Mouse (Mus musculus) hindbrain, embryonic 16.5 days (tissue): Measurements from ENCODE around the gene Pdgfa. TPM values are rescaled to one million over a fixed set of nuclear protein-coding genes. Genes with fewer than 3 reads are reported as not detected.

Experiments
- ATAC-seq: fragments of 200-750 bp; cut with Nextera tagmentation; 2 replicates; pipeline ENCODE4 v1.8.0; 2017; ENCODE audit warnings: moderate TSS enrichment, moderate library complexity
- H3K27ac ChIP-seq: fragments of 300-500 bp; sonication (generic); 2 replicates; pipeline ENCODE4 v1.5.1; 2014; ENCODE audit warnings: low read depth, mild to moderate bottlenecking, control low read depth, low read length, moderate library complexity
- H3K27me3 ChIP-seq: fragments of 300-500 bp; sonication (generic); replicated peaks from 2 replicates; pipeline ENCODE4 v1.6.1; 2014; ENCODE audit warnings: low read length; ENCODE audit not compliant: control insufficient read depth, insufficient read depth
- H3K36me3 ChIP-seq: fragments of 300-500 bp; sonication (generic); 2 replicates; pipeline ENCODE4 v1.6.1; 2014; ENCODE audit warnings: mild to moderate bottlenecking, low read length, moderate library complexity, mixed read lengths; ENCODE audit not compliant: control insufficient read depth, insufficient read depth
- H3K4me1 ChIP-seq: fragments of 300-500 bp; sonication (generic); 2 replicates; pipeline ENCODE4 v1.6.1; 2014; ENCODE audit warnings: low read depth, low read length; ENCODE audit not compliant: control insufficient read depth, insufficient read depth
- H3K4me2 ChIP-seq: fragments of 300-500 bp; sonication (generic); 2 replicates; pipeline ENCODE4 v1.6.1; 2014; ENCODE audit warnings: mild to moderate bottlenecking, low read length, control low read depth, moderate library complexity
- H3K4me3 ChIP-seq: fragments of 300-500 bp; sonication (generic); 2 replicates; pipeline ENCODE4 v1.5.1; 2014; ENCODE audit warnings: mild to moderate bottlenecking, low read length, control low read depth, moderate library complexity
- H3K9ac ChIP-seq: fragments of 300-500 bp; sonication (generic); 2 replicates; pipeline ENCODE4 v1.6.1; 2014; ENCODE audit warnings: low read depth, mild to moderate bottlenecking, control low read depth, low read length, moderate library complexity
- H3K9me3 ChIP-seq: fragments of 300-500 bp; sonication (generic); 2 replicates; pipeline ENCODE4 v1.6.1; 2014; ENCODE audit warnings: mild to moderate bottlenecking, low read length, moderate library complexity; ENCODE audit not compliant: control insufficient read depth
- WGBS: fragments of 180-500 bp; shearing (Covaris S2); extraction: QIAGEN DNeasy Blood & Tissue Kit; methylation state at CpG from one replicate; pipeline ENCODE4 v1.1.7; 2014; 5-methylcytosine and 5-hydroxymethylcytosine counted together
- polyA plus RNA-seq: library from polyadenylated mRNA; unstranded; fragments of >200 nt; fragmentation: Nextera tagmentation; extraction: Ambion mirVana; gene quantifications from 2 replicates; pipeline ENCODE4 v1.2.1, GENCODE M21; 2015

Pdgfa gene
- polyA plus RNA-seq, 1 experiment from 2014 or later: 33.4 TPM

GRCm38 (mm10) chr5:138991734-138992133 lies 5.4 kb downstream of the Pdgfa start:
- ATAC-seq: no peak
- Histone ChIP-seq H3K27ac (no peak overlapping the region), H3K4me2 (no peak overlapping the region), H3K27me3 (peaks cover 16% of the 10 kb centered on the region), H3K4me3 (no peak overlapping the region), H3K36me3 (no peaks in the 10 kb centered on the region), H3K9ac (no peak overlapping the region), H3K4me1 (peaks cover 41% of the 10 kb centered on the region), H3K9me3 (no peaks in the 10 kb centered on the region)
- WGBS: 48% methylated on average over 4 of the region's 4 CpGs

DNA sequence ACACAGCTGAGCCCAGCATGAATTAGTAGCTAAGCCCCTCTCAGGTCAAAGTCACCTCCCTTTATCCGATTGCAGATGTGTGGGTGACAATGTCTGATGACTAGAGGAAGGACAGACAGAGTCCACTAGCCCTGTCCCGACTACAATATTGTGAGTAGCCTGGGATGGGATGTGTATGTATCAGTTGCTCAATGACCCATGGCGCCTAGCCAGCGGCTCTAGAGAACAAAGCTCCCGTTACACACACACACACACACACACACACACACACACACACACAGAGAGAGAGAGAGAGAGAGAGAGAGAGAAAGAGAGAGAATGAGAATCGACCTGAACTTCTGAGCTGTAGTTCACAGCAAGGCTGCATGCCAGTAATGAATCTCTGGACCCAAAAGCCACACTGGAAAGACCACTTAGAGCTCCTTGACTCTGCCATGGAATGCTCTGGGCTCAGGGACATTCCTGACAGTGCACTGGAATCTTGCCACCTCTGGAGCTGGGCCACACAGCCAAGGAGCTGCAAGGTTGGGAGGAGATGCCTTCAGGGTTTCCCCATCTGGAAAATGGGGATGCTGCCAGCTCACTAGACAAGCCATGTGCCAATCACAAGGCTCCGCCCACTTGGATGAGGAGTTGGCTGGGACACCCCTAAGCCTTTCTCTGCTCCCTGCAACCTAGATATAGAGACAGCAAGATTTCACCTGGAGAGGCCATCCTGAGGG lies 6.3 kb downstream of the Pdgfa start:
- peaks cover 14% of the 10 kb centered on the region for H3K27me3 ChIP-seq
- WGBS: 59% methylated on average over 7 of the region's 7 CpGs
- H3K27ac ChIP-seq: no peak overlapping the region
- H3K36me3 ChIP-seq: 0 out of 2 replicates have a peak, but pooled peaks cover under 1% of the 10 kb centered on the region
- no peak overlapping the region for H3K9ac ChIP-seq
- ATAC-seq: no peak
- no peak overlapping the region for H3K4me2 ChIP-seq
- H3K9me3 ChIP-seq: no peaks in the 10 kb centered on the region
- peaks cover 35% of the 10 kb centered on the region for H3K4me1 ChIP-seq
- H3K4me3 ChIP-seq: no peak overlapping the region

GRCm38 (mm10) chr5:138989567-138989966 lies 7.6 kb downstream of the Pdgfa start:
- 60% methylated on average over 6 of the region's 6 CpGs for WGBS
- no peak for ATAC-seq
- Histone ChIP-seq H3K4me3 (no peak overlapping the region), H3K27me3 (peaks cover 14% of the 10 kb centered on the region), H3K9me3 (no peaks in the 10 kb centered on the region), H3K4me1 (peaks cover 32% of the 10 kb centered on the region), H3K36me3 (0 out of 2 replicates have a peak, but pooled peaks cover 4% of the 10 kb centered on the region), H3K4me2 (no peak overlapping the region), H3K27ac (no peak overlapping the region), H3K9ac (no peak overlapping the region)

- H3K4me1 ChIP-seq: peaks cover 26% of the 10 kb centered on the region
- peaks cover 14% of the 10 kb centered on the region for H3K27me3 ChIP-seq
- no peak overlapping the region for H3K4me3 ChIP-seq
- H3K36me3 ChIP-seq: 0 out of 2 replicates have a peak, but pooled peaks cover 7% of the 10 kb centered on the region
- no peaks in the 10 kb centered on the region for H3K9me3 ChIP-seq
- no peak for ATAC-seq
- H3K4me2 ChIP-seq: no peak overlapping the region
- H3K9ac ChIP-seq: no peak overlapping the region
- no peak overlapping the region for H3K27ac ChIP-seq
- 31% methylated on average over 9 of the region's 9 CpGs for WGBS
Measured at GRCm38 (mm10) chr5:138988764-138989163, 8.4 kb downstream of the Pdgfa start.

GRCm38 (mm10) chr5:138987994-138988393 lies 9.2 kb downstream of the Pdgfa start:
- 0 out of 2 replicates have a peak, but pooled peaks cover 7% of the 10 kb centered on the region for H3K36me3 ChIP-seq
- no peak overlapping the region for H3K4me2 ChIP-seq
- no peak overlapping the region for H3K27ac ChIP-seq
- WGBS: 62% methylated on average over 10 of the region's 10 CpGs
- peaks cover 14% of the 10 kb centered on the region for H3K27me3 ChIP-seq
- no peak overlapping the region for H3K4me3 ChIP-seq
- no peak for ATAC-seq
- H3K9me3 ChIP-seq: no peaks in the 10 kb centered on the region
- peaks cover 19% of the 10 kb centered on the region for H3K4me1 ChIP-seq
- no peak overlapping the region for H3K9ac ChIP-seq

GRCm38 (mm10) chr5:138981921-138982320 lies 15.2 kb downstream of the Pdgfa start:
- Histone ChIP-seq H3K9ac (no peak overlapping the region), H3K9me3 (no peaks in the 10 kb centered on the region), H3K4me2 (no peak overlapping the region), H3K27ac (no peak overlapping the region), H3K36me3 (peaks cover 11% of the 10 kb centered on the region; the same call in 1 of the 2 replicates), H3K4me1 (no peaks in the 10 kb centered on the region), H3K27me3 (no peaks in the 10 kb centered on the region), H3K4me3 (no peak overlapping the region)
- no peak for ATAC-seq
- whole genome bisulfite sequencing: 88% methylated on average over 7 of the region's 9 CpGs

DNA sequence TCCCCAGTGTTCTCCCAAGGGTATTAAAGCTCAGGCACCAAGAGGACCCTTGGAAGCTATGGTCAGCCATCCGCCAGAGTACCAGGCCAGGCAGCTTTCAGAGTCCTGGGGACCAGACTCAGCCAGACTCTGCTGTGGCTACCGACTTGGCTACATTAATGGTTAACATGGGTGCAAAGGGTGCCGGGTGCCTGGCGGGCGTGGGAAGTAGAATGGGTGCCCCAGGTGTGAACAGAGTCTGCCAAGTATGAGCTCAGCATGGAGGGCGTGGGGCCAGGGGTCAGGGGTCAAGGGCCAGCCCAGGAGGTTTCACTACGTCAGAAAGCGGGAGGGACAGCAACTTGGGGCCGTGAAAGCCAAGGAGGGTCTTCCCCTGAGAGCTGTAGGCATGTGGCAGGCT lies 16.6 kb downstream of the Pdgfa start:
- Histone ChIP-seq H3K27me3 (no peaks in the 10 kb centered on the region), H3K4me3 (no peak overlapping the region), H3K27ac (no peak overlapping the region), H3K36me3 (peaks cover 10% of the 10 kb centered on the region; the same call in 1 of the 2 replicates), H3K4me2 (no peak overlapping the region), H3K4me1 (no peaks in the 10 kb centered on the region), H3K9ac (no peak overlapping the region), H3K9me3 (no peaks in the 10 kb centered on the region)
- 91% methylated on average over 9 of the region's 9 CpGs for WGBS
- ATAC-seq: no peak

- Histone ChIP-seq H3K36me3 (peaks cover 7% of the 10 kb centered on the region; the same call in 1 of the 2 replicates), H3K9me3 (no peaks in the 10 kb centered on the region), H3K27ac (no peak overlapping the region), H3K9ac (no peak overlapping the region), H3K4me2 (no peak overlapping the region), H3K27me3 (no peaks in the 10 kb centered on the region), H3K4me1 (no peaks in the 10 kb centered on the region), H3K4me3 (no peak overlapping the region)
- no peak for ATAC-seq
- 87% methylated on average over 8 of the region's 8 CpGs for WGBS
Measured at GRCm38 (mm10) chr5:138979840-138980239, 17.3 kb downstream of the Pdgfa start.

DNA sequence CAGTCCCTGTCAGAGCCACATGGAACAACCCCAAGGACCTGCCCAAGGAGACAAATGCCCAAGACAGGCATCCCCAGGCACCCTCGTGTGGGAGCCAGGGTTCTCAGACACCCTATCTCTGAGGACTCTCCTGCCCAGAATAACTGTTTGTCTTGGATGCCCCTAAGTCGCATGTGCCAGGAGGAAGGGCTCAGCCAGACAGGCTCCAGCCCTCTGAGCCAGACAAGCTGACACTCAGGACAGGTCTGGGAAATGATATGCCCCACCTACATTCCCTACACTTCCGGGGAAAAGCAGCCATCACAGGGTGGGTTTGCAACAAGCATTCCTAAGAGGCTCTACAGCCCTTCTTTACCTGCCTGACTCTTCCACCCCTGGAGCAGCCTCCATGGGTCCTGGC lies 19.4 kb downstream of the Pdgfa start:
- no peak overlapping the region for H3K27ac ChIP-seq
- H3K4me3 ChIP-seq: no peak overlapping the region
- H3K9ac ChIP-seq: no peak overlapping the region
- no peak for ATAC-seq
- no peaks in the 10 kb centered on the region for H3K4me1 ChIP-seq
- peaks cover 4% of the 10 kb centered on the region; the same call in 1 of the 2 replicates for H3K36me3 ChIP-seq
- H3K4me2 ChIP-seq: no peak overlapping the region
- 57% methylated on average over 3 of the region's 3 CpGs for WGBS
- H3K27me3 ChIP-seq: no peaks in the 10 kb centered on the region
- H3K9me3 ChIP-seq: no peaks in the 10 kb centered on the region
